Mouse (Mus musculus) lung, embryonic 14.5 days (tissue): ENCODE results near the gene Dtx2. TPM values are rescaled to one million over a fixed set of nuclear protein-coding genes. Genes with fewer than 3 reads are reported as not detected.
"Not testable (repeated sequence)": the region's sequence is repeated elsewhere in the genome, so short reads cannot be mapped to it uniquely, and the experiment has no call there.

ENCODE experiments used
- ATAC-seq: fragments of 200-750 bp; cut with Nextera tagmentation; 2 replicates; pipeline ENCODE4 v1.8.0; 2017; ENCODE audit warnings: mild to moderate bottlenecking, moderate TSS enrichment, moderate library complexity; ENCODE audit not compliant: insufficient read depth
- DNase-seq: peaks from one replicate; pipeline ENCODE4 v3.0.0-alpha.2; 2015
- H3K27ac ChIP-seq: fragments of 300-500 bp; sonication (generic); 2 replicates; pipeline ENCODE4 v1.5.1; 2014; ENCODE audit warnings: low read depth, mild to moderate bottlenecking, moderate library complexity
- H3K27me3 ChIP-seq: fragments of 300-500 bp; sonication (generic); 2 replicates; pipeline ENCODE4 v1.6.1; 2014; ENCODE audit warnings: low read length, control low read depth; ENCODE audit not compliant: insufficient read depth
- H3K36me3 ChIP-seq: fragments of 300-500 bp; sonication (generic); 2 replicates; pipeline ENCODE4 v1.6.1; 2014; ENCODE audit warnings: control low read depth; ENCODE audit not compliant: insufficient read depth
- H3K4me1 ChIP-seq: fragments of 300-500 bp; sonication (generic); 2 replicates; pipeline ENCODE4 v1.6.1; 2014; ENCODE audit warnings: antibody characterized with exemption, control low read depth; ENCODE audit not compliant: insufficient read depth
- H3K4me2 ChIP-seq: fragments of 300-500 bp; sonication (generic); 2 replicates; pipeline ENCODE4 v1.6.1; 2014; ENCODE audit warnings: mild to moderate bottlenecking
- H3K4me3 ChIP-seq: fragments of 300-500 bp; sonication (generic); 2 replicates; pipeline ENCODE4 v1.5.1; 2014; ENCODE audit warnings: low read depth, low read length
- H3K9ac ChIP-seq: fragments of 300-500 bp; sonication (generic); 2 replicates; pipeline ENCODE4 v1.6.1; 2014
- H3K9me3 ChIP-seq: fragments of 300-500 bp; sonication (generic); 2 replicates; pipeline ENCODE4 v1.6.1; 2016; ENCODE audit warnings: low read depth, low read length, control low read depth
- CTCF ChIP-seq: IDR thresholded peaks from 2 replicates; pipeline ENCODE4 v1.5.1; 2016; ENCODE audit warnings: antibody characterized with exemption, low read depth
- WGBS: fragments of 180-500 bp; shearing (Covaris S2); extraction: QIAGEN DNeasy Blood & Tissue Kit; methylation state at CpG from one replicate; pipeline ENCODE4 v1.1.7; 2014; 5-methylcytosine and 5-hydroxymethylcytosine counted together
- polyA plus RNA-seq: library from polyadenylated mRNA; unstranded; fragments of >200 nt; fragmentation: Nextera tagmentation; extraction: Ambion mirVana; gene quantifications from 2 replicates; pipeline ENCODE4 v1.2.1, GENCODE M21; 2014

Dtx2 gene
- polyA plus RNA-seq, 1 experiment from 2014 or later, result 24.4 TPM

GRCm38 (mm10) chr5:136040210-136040609 is 45.6 kb downstream of the Dtx2 start:
- H3K4me1 ChIP-seq, result no peaks in the 10 kb centered on the region
- H3K27ac ChIP-seq, result no peak overlapping the region
- H3K36me3 ChIP-seq, result no peaks in the 10 kb centered on the region
- DNase-seq (peak; percentile 36), ATAC-seq (0 out of 2 replicates have a peak, but pooled peaks have one; percentile 29)
- H3K4me2 ChIP-seq, result peak overlapping the region; percentile 20; the same call in 1 of the 2 replicates
- H3K9me3 ChIP-seq, result no peaks in the 10 kb centered on the region
- H3K27me3 ChIP-seq, result no peaks in the 10 kb centered on the region
- TF ChIP-seq CTCF, result no peak
- 35% methylated on average over 5 of the region's 5 CpGs for WGBS
- H3K4me3 ChIP-seq, result no peak overlapping the region
- no peak overlapping the region for H3K9ac ChIP-seq

DNA sequence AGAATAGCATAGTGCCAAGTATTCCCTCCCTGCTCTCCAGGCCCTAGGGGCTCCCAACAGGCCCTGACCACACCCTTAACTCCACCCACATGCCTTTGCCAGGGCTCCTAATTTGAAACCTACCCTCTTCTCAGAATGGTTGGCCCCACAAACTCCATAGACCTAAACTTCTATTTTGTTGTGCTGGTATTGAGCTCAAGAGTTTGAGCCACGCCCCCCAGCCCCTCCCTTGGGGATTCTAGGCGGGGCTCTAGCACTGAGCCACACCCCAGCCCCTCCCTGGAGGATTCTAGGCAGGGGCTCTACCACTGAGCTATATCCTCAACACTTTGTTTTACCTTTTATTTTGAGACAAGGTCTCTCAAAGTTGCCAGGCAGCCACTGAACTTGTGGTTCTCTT is 46.7 kb downstream of the Dtx2 start:
- Histone ChIP-seq H3K4me2 (no peak overlapping the region), H3K27ac (no peak overlapping the region), H3K4me1 (no peaks in the 10 kb centered on the region), H3K9me3 (no peaks in the 10 kb centered on the region), H3K9ac (no peak overlapping the region), H3K4me3 (no peak overlapping the region), H3K27me3 (no peaks in the 10 kb centered on the region), H3K36me3 (no peaks in the 10 kb centered on the region)
- TF ChIP-seq CTCF, result no peak
- no peak for ATAC-seq
- DNase-seq, result no peak
- 29% methylated on average over 2 of the region's 2 CpGs for WGBS

- 90% methylated on average over 8 of the region's 8 CpGs for WGBS
These were observed 47.1 kb downstream of the Dtx2 start for GRCm38 (mm10) chr5:136041666-136042065.

DNA sequence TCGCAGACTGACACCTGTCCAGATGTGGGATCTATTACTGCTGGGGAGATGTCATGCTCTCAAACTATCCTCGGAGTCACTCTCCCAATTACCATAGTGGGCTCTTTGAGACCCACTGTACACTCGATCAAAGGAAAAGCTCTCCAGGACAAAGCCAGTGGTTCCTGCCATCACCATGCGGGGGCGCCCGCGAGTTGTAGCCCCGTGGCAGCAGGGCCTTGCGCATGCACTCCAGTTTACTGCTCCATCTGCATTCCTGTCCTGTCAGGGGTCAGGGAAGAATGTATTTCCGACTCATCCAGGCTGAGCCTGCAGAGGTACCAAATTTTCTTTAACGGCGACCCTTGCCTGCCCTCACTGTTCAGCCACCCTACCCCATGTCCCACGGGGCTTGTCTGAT is 50.3 kb downstream of the Dtx2 start:
- WGBS, result 67% methylated on average over 13 of the region's 13 CpGs
- DNase-seq, result no peak
- Histone ChIP-seq H3K4me3 (no peak overlapping the region), H3K4me2 (no peak overlapping the region), H3K4me1 (no peaks in the 10 kb centered on the region), H3K27me3 (no peaks in the 10 kb centered on the region), H3K9ac (no peak overlapping the region), H3K27ac (no peak overlapping the region), H3K9me3 (no peaks in the 10 kb centered on the region), H3K36me3 (no peaks in the 10 kb centered on the region)
- peak; percentile 50; the same call in 1 of the 2 replicates for TF ChIP-seq CTCF
- ATAC-seq, result no peak

More at GRCm38 (mm10) chr5:136041666-136042065, 47.1 kb downstream of the Dtx2 start:
- H3K27me3 ChIP-seq, result no peaks in the 10 kb centered on the region
- H3K4me1 ChIP-seq, result no peaks in the 10 kb centered on the region
- no peak overlapping the region for H3K9ac ChIP-seq
- H3K9me3 ChIP-seq, result no peaks in the 10 kb centered on the region
- DNase-seq, result no peak
- no peak overlapping the region for H3K4me3 ChIP-seq
- no peak for TF ChIP-seq CTCF
- no peak overlapping the region for H3K27ac ChIP-seq
- no peak for ATAC-seq
- no peaks in the 10 kb centered on the region for H3K36me3 ChIP-seq
- H3K4me2 ChIP-seq, result no peak overlapping the region

GRCm38 (mm10) chr5:136045408-136045807 is 50.8 kb downstream of the Dtx2 start:
- ATAC-seq (no peak), DNase-seq (no peak)
- 32% methylated on average over 9 of the region's 9 CpGs for WGBS

GRCm38 (mm10) chr5:136045987-136046386 is 51.4 kb downstream of the Dtx2 start:
- no peak overlapping the region for H3K27ac ChIP-seq
- no peak overlapping the region for H3K4me2 ChIP-seq
- DNase-seq (peak; percentile 96), ATAC-seq (peak; percentile 54)
- peak; percentile 91 for TF ChIP-seq CTCF
- H3K4me3 ChIP-seq, result no peak overlapping the region
- H3K4me1 ChIP-seq, result no peaks in the 10 kb centered on the region
- no peak overlapping the region for H3K9ac ChIP-seq
- WGBS, result 4% methylated on average over 10 of the region's 10 CpGs
- no peaks in the 10 kb centered on the region for H3K27me3 ChIP-seq
- no peaks in the 10 kb centered on the region for H3K9me3 ChIP-seq
- no peaks in the 10 kb centered on the region for H3K36me3 ChIP-seq

More at GRCm38 (mm10) chr5:136045408-136045807, 50.8 kb downstream of the Dtx2 start:
- H3K4me2 ChIP-seq, result no peak overlapping the region
- H3K9me3 ChIP-seq, result no peaks in the 10 kb centered on the region
- H3K27me3 ChIP-seq, result no peaks in the 10 kb centered on the region
- TF ChIP-seq CTCF, result peak; percentile 60
- no peak overlapping the region for H3K4me3 ChIP-seq
- no peaks in the 10 kb centered on the region for H3K4me1 ChIP-seq
- no peak overlapping the region for H3K27ac ChIP-seq
- no peak overlapping the region for H3K9ac ChIP-seq
- no peaks in the 10 kb centered on the region for H3K36me3 ChIP-seq

DNA sequence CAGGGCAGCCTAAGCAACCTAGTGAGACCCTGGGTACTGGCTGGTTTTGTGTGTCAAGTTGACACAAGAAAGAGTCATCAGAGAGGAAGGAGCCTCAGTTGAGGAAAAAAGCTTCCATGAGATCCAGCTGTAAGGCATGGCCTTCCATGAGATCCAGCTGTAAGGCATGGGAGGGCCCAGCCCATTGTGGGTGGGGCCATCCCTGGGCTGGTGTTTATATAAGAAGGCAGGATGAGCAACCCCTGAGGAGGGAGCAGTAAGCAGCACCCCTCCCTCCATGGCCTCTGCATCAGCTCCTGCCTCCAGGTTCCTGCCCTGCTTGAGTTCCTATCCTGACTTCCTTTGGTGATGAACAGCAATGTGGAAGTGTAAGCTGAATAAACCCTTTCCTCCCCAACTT is 53.9 kb downstream of the Dtx2 start:
- H3K36me3 ChIP-seq, H3K27ac ChIP-seq, H3K4me2 ChIP-seq, H3K4me1 ChIP-seq, H3K4me3 ChIP-seq, H3K27me3 ChIP-seq, ATAC-seq, H3K9me3 ChIP-seq, H3K9ac ChIP-seq, DNase-seq: not testable (repeated sequence)

GRCm38 (mm10) chr5:136049926-136050325 is 55.3 kb downstream of the Dtx2 start:
- 46% methylated on average over 6 of the region's 6 CpGs for WGBS
- DNase-seq (no peak), ATAC-seq (no peak)
- Histone ChIP-seq H3K4me3 (no peak overlapping the region), H3K27me3 (no peaks in the 10 kb centered on the region), H3K9ac (no peak overlapping the region), H3K27ac (no peak overlapping the region; the same call in 1 of the 2 replicates), H3K36me3 (no peaks in the 10 kb centered on the region), H3K4me2 (no peak overlapping the region), H3K9me3 (no peaks in the 10 kb centered on the region), H3K4me1 (peaks cover 10% of the 10 kb centered on the region)
- TF ChIP-seq CTCF, result no peak
